Mouse (Mus musculus) lung, embryonic 15.5 days (tissue): ENCODE measurements around the gene Zfp524. TPM values are rescaled to one million over a fixed set of nuclear protein-coding genes. Genes with fewer than 3 reads are reported as not detected.

Source experiments
- polyA plus RNA-seq: library from polyadenylated mRNA; unstranded; fragments of >200 nt; fragmentation: Nextera tagmentation; extraction: Ambion mirVana; gene quantifications from 2 replicates; pipeline ENCODE4 v1.2.1, GENCODE M21; 2015

Zfp524 gene
- polyA plus RNA-seq, 1 experiment from 2014 or later, result 15.8 TPM

Other genes with a start within 250 kb of the Zfp524 start
- gene Fam71e2, start 243.1 kb upstream of the Zfp524 start, polyA plus RNA-seq, result not detected in 2 replicates
- gene Il11, start 231.6 kb upstream of the Zfp524 start, polyA plus RNA-seq, result 0.19 and 0.26 TPM in 2 replicates
- 0.57 and 0.76 TPM in 2 replicates for gene Tmem190, start 231.5 kb upstream of the Zfp524 start, polyA plus RNA-seq
- gene Tmem238, start 224.8 kb upstream of the Zfp524 start, polyA plus RNA-seq, result 20.8 and 21.4 TPM in 2 replicates
- gene Rpl28, start 221.5 kb upstream of the Zfp524 start, polyA plus RNA-seq, result 314 and 334 TPM in 2 replicates
- gene Ube2s, start 201.8 kb upstream of the Zfp524 start, polyA plus RNA-seq, result 409 and 411 TPM in 2 replicates
- 0.94 and 1.3 TPM in 2 replicates for gene Shisa7, start 169.7 kb upstream of the Zfp524 start, polyA plus RNA-seq
- 10.6 and 12.3 TPM in 2 replicates for gene Isoc2b, start 144.2 kb upstream of the Zfp524 start, polyA plus RNA-seq
- 0.63 and 0.81 TPM in 2 replicates for gene Isoc2a, start 137.3 kb upstream of the Zfp524 start, polyA plus RNA-seq
- 0.16 TPM in 1 of 2 replicates, not detected in the other for gene Gm36210, start 107.9 kb upstream of the Zfp524 start, polyA plus RNA-seq
- 3.2 and 3.4 TPM in 2 replicates for gene Zfp628, start 99.2 kb upstream of the Zfp524 start, polyA plus RNA-seq
- 2.8 and 3.7 TPM in 2 replicates for gene Nat14, start 92.4 kb upstream of the Zfp524 start, polyA plus RNA-seq
- 1.6 and 2.2 TPM in 2 replicates for gene Ssc5d, start 88.6 kb upstream of the Zfp524 start, polyA plus RNA-seq
- 0.39 and 1.2 TPM in 2 replicates for gene Sbk2, start 50.0 kb upstream of the Zfp524 start, polyA plus RNA-seq
- 0.52 and 0.77 TPM in 2 replicates for gene Sbk3, start 43.2 kb upstream of the Zfp524 start, polyA plus RNA-seq
- 31.5 and 32.0 TPM in 2 replicates for gene Zfp579, start 18.3 kb upstream of the Zfp524 start, polyA plus RNA-seq
- gene Fiz1, start 282 bp downstream of the Zfp524 start, polyA plus RNA-seq, result 45.5 and 47.3 TPM in 2 replicates
- 1.2 TPM in 1 of 2 replicates, not detected in the other for gene Gm44973, start 1.1 kb downstream of the Zfp524 start, polyA plus RNA-seq
- gene Zfp865, start 6.0 kb downstream of the Zfp524 start, polyA plus RNA-seq, result 6.4 and 6.7 TPM in 2 replicates
- 7.0 and 7.6 TPM in 2 replicates for gene Ccdc106, start 6.1 kb downstream of the Zfp524 start, polyA plus RNA-seq
- not detected in 2 replicates for gene 4632433K11Rik, start 19.7 kb downstream of the Zfp524 start, polyA plus RNA-seq
- 4.9 and 5.0 TPM in 2 replicates for gene Zfp784, start 24.0 kb downstream of the Zfp524 start, polyA plus RNA-seq
- 29.2 and 30.0 TPM in 2 replicates for gene Zfp580, start 37.1 kb downstream of the Zfp524 start, polyA plus RNA-seq
- gene U2af2, start 47.7 kb downstream of the Zfp524 start, polyA plus RNA-seq, result 147 and 150 TPM in 2 replicates
- gene Epn1, start 65.8 kb downstream of the Zfp524 start, polyA plus RNA-seq, result 55.1 and 60.5 TPM in 2 replicates
- not detected in 2 replicates for gene Rfpl4, start 102.5 kb downstream of the Zfp524 start, polyA plus RNA-seq
- gene Rasl2-9, start 111.5 kb downstream of the Zfp524 start, polyA plus RNA-seq, result 0.47 and 0.64 TPM in 2 replicates
- not detected in 2 replicates for gene Vmn1r55, start 135.3 kb downstream of the Zfp524 start, polyA plus RNA-seq
- gene Vmn1r56, start 182.3 kb downstream of the Zfp524 start, polyA plus RNA-seq, result not detected in 2 replicates
- not detected in 2 replicates for gene Vmn1r57, start 204.1 kb downstream of the Zfp524 start, polyA plus RNA-seq